Mouse (Mus musculus): ENCODE data around the gene Stat5a. TPM values are rescaled to one million over a fixed set of nuclear protein-coding genes. Genes with fewer than 3 reads are reported as not detected.
A peak's percentile ranks its signal among the peaks of the same experiment; 100 is the strongest.

The Stat5a gene
- polyA plus RNA-seq, 1 experiment from 2014 or later, result 5.7 TPM

- H3K4me2 ChIP-seq (replicated peaks), result 0 out of 2 replicates have a peak overlapping the region, but pooled peaks have one; percentile 11
- WGBS, result 51% methylated on average over 12 of the region's 12 CpGs
- H3K4me1 ChIP-seq, result peaks cover 57% of the 10 kb centered on the region
- no peaks in the 10 kb centered on the region for H3K36me3 ChIP-seq
- no peak overlapping the region; the same call in 1 of the 2 replicates for H3K4me3 ChIP-seq
- no peak overlapping the region for H3K27ac ChIP-seq
- ATAC-seq (ENCODE audit: low FRiP score, low read depth), result no peak
- no peak overlapping the region for H3K9ac ChIP-seq
- H3K9me3 ChIP-seq, result no peaks in the 10 kb centered on the region
- H3K27me3 ChIP-seq, result peaks cover 48% of the 10 kb centered on the region
Measured at GRCm38 (mm10) chr11:100822365-100822764, 36.8 kb upstream of the Stat5a start.

GRCm38 (mm10) chr11:100823543-100824313, 35.4 kb upstream of the Stat5a start:
- H3K27me3 ChIP-seq, result peaks cover 42% of the 10 kb centered on the region
- H3K4me3 ChIP-seq, result no peak overlapping the region
- no peak for ATAC-seq (ENCODE audit: low FRiP score, low read depth)
- peaks cover 50% of the 10 kb centered on the region for H3K4me1 ChIP-seq
- H3K36me3 ChIP-seq, result no peaks in the 10 kb centered on the region
- H3K9me3 ChIP-seq, result no peaks in the 10 kb centered on the region
- H3K9ac ChIP-seq, result no peak overlapping the region
- no peak overlapping the region for H3K27ac ChIP-seq
- no peak overlapping the region for H3K4me2 ChIP-seq (replicated peaks)
- 73% methylated on average over 8 of the region's 8 CpGs for WGBS

GRCm38 (mm10) chr11:100824496-100824895, 34.7 kb upstream of the Stat5a start:
- no peak overlapping the region for H3K27ac ChIP-seq
- WGBS, result 83% methylated on average over 7 of the region's 7 CpGs
- H3K9me3 ChIP-seq, result no peaks in the 10 kb centered on the region
- H3K4me2 ChIP-seq (replicated peaks), result no peak overlapping the region
- no peaks in the 10 kb centered on the region for H3K36me3 ChIP-seq
- ATAC-seq (ENCODE audit: low FRiP score, low read depth), result no peak
- H3K4me3 ChIP-seq, result no peak overlapping the region
- H3K27me3 ChIP-seq, result peaks cover 41% of the 10 kb centered on the region
- no peak overlapping the region for H3K9ac ChIP-seq
- H3K4me1 ChIP-seq, result peaks cover 51% of the 10 kb centered on the region

DNA sequence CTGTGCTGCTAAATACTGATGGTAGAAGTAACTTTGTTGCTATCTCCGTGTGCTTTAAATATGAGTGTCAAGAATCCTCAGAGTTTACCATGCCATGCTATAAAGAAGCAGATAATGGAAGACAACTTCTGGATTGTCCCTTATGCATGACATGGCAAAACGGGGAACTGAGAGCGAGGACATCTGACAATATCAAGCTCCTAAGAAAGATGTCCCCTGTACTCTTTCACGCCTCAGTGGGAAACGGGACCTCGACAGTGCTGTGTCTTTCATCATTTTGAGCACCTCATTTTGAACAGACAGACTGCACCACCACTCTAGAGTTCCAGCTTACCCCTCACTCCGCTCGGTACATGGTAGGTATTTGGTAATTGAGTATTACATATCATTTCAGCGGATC, 33.7 kb upstream of the Stat5a start:
- Histone ChIP-seq H3K36me3 (no peaks in the 10 kb centered on the region), H3K27ac (no peak overlapping the region), H3K4me1 (peaks cover 41% of the 10 kb centered on the region), H3K9ac (no peak overlapping the region), H3K27me3 (peaks cover 41% of the 10 kb centered on the region), H3K4me2 (replicated peaks) (no peak overlapping the region), H3K4me3 (no peak overlapping the region), H3K9me3 (no peaks in the 10 kb centered on the region)
- WGBS, result 79% methylated on average over 9 of the region's 9 CpGs
- no peak for ATAC-seq (ENCODE audit: low FRiP score, low read depth)

DNA sequence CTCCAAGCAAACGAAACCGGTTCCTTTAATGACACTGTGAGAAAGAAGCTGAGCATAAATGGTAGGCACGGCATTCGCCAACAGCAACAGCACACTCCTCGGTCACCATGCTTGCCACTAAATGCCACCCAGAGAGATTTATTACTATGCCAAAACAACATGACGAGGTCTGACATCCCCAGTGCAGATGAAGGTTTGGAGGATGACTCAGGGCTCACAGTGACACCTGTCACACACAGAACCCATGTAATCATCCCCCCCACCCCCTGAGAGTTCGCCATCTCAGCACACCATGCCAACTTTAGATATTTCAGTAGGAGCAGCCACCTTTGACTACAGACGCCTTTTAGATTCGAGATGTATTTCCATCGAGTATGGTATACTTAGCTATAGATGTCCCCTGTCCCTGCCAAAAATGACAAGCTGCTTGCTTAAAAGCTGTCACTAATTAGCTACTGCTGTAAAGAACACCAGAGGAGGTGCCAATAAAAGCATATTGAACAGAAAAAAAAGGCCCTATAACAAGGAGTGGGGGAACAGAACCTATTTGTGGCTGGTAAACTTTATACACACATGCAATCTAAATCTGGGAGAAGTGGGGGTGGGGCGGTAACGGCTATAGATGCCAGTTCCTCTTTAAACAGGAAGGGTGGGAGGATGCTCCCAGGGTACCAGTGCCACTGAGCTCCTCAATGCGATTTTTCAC, 32.8 kb upstream of the Stat5a start:
- Histone ChIP-seq H3K27me3 (peaks cover 37% of the 10 kb centered on the region), H3K27ac (no peak overlapping the region), H3K36me3 (no peaks in the 10 kb centered on the region), H3K9ac (no peak overlapping the region), H3K4me2 (replicated peaks) (no peak overlapping the region), H3K4me1 (peaks cover 40% of the 10 kb centered on the region), H3K4me3 (no peak overlapping the region), H3K9me3 (no peaks in the 10 kb centered on the region)
- WGBS, result 58% methylated on average over 13 of the region's 13 CpGs
- no peak for ATAC-seq (ENCODE audit: low FRiP score, low read depth)

DNA sequence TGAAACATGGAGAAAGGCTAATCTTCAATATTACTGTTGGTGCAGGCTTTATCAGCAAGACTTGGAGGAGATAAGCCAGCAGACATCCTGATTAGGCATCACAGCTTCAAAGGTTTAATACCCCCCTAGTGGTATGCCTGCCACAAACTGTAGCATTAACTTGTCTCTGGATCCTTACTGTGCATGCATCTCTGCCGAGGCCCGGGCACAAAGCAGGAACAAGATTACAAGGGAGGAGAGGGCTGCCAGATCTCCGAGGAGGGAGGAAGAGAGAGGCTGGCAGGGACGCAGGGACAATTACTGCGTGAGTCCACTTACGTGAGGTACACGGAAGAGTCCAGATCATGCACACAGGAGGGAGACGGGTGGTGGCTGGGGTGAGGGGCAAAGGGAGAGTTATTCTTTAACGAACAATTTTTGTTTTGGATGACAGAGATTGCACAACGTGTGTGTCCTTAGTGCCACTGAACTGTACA, 30.4 kb upstream of the Stat5a start:
- Histone ChIP-seq H3K4me3 (no peak overlapping the region), H3K27ac (no peak overlapping the region), H3K36me3 (no peaks in the 10 kb centered on the region), H3K9me3 (no peaks in the 10 kb centered on the region), H3K4me1 (peaks cover 41% of the 10 kb centered on the region), H3K9ac (no peak overlapping the region), H3K4me2 (replicated peaks) (no peak overlapping the region), H3K27me3 (peaks cover 20% of the 10 kb centered on the region)
- no peak for ATAC-seq (ENCODE audit: low FRiP score, low read depth)
- 63% methylated on average over 10 of the region's 10 CpGs for WGBS

- no peak for ATAC-seq (ENCODE audit: low FRiP score, low read depth)
- peaks cover 41% of the 10 kb centered on the region for H3K4me1 ChIP-seq
- H3K9ac ChIP-seq, result no peak overlapping the region
- no peak overlapping the region for H3K4me2 ChIP-seq (replicated peaks)
- WGBS, result 75% methylated on average over 12 of the region's 12 CpGs
- H3K27ac ChIP-seq, result no peak overlapping the region
- H3K9me3 ChIP-seq, result no peaks in the 10 kb centered on the region
- no peak overlapping the region for H3K4me3 ChIP-seq
- H3K36me3 ChIP-seq, result no peaks in the 10 kb centered on the region
- peaks cover 11% of the 10 kb centered on the region; the same call in 1 of the 2 replicates for H3K27me3 ChIP-seq
Measured at GRCm38 (mm10) chr11:100829691-100830090, 29.5 kb upstream of the Stat5a start.

DNA sequence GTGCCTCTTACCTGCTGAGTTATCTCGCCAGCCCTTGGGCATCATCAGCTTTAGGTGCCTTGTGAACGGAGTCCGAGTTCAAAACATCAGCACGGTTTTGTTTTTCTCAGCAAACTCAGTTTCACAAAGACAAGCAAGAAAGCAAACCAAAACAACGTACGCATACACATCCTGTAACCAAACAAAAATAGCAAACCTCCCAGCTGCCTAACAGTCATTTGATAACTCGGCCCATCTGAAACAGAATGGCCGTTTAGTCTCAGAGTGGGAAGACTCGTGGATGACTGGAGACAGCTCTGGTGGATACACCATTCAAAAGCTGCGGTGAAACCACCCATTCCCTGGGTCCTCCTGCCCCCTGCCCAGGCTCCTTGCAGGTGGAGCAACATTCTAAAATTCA, 27.8 kb upstream of the Stat5a start:
- peaks cover 36% of the 10 kb centered on the region for H3K4me1 ChIP-seq
- H3K27ac ChIP-seq, result no peak overlapping the region
- no peak overlapping the region for H3K4me3 ChIP-seq
- no peaks in the 10 kb centered on the region for H3K9me3 ChIP-seq
- 0 out of 2 replicates have a peak, but pooled peaks cover 3% of the 10 kb centered on the region for H3K27me3 ChIP-seq
- no peaks in the 10 kb centered on the region for H3K36me3 ChIP-seq
- whole genome bisulfite sequencing, result 80% methylated on average over 10 of the region's 10 CpGs
- no peak overlapping the region for H3K9ac ChIP-seq
- no peak overlapping the region for H3K4me2 ChIP-seq (replicated peaks)
- ATAC-seq (ENCODE audit: low FRiP score, low read depth), result no peak

GRCm38 (mm10) chr11:100833466-100833865, 25.7 kb upstream of the Stat5a start:
- 67% methylated on average over 7 of the region's 7 CpGs for WGBS
- Histone ChIP-seq H3K36me3 (no peaks in the 10 kb centered on the region; the same call in 1 of the 2 replicates), H3K9me3 (no peaks in the 10 kb centered on the region), H3K27me3 (no peaks in the 10 kb centered on the region), H3K27ac (no peak overlapping the region), H3K4me1 (peaks cover 25% of the 10 kb centered on the region), H3K4me2 (replicated peaks) (no peak overlapping the region), H3K4me3 (no peak overlapping the region), H3K9ac (no peak overlapping the region)
- ATAC-seq (ENCODE audit: low FRiP score, low read depth), result no peak

- H3K27ac ChIP-seq, result no peak overlapping the region
- WGBS, result 79% methylated on average over 9 of the region's 9 CpGs
- no peaks in the 10 kb centered on the region; the same call in 1 of the 2 replicates for H3K36me3 ChIP-seq
- H3K4me2 ChIP-seq (replicated peaks), result no peak overlapping the region
- H3K9ac ChIP-seq, result no peak overlapping the region
- no peaks in the 10 kb centered on the region for H3K27me3 ChIP-seq
- no peaks in the 10 kb centered on the region for H3K9me3 ChIP-seq
- H3K4me1 ChIP-seq, result peaks cover 10% of the 10 kb centered on the region
- ATAC-seq (ENCODE audit: low FRiP score, low read depth), result no peak
- H3K4me3 ChIP-seq, result no peak overlapping the region
Measured at GRCm38 (mm10) chr11:100836923-100837702, 22.0 kb upstream of the Stat5a start.

DNA sequence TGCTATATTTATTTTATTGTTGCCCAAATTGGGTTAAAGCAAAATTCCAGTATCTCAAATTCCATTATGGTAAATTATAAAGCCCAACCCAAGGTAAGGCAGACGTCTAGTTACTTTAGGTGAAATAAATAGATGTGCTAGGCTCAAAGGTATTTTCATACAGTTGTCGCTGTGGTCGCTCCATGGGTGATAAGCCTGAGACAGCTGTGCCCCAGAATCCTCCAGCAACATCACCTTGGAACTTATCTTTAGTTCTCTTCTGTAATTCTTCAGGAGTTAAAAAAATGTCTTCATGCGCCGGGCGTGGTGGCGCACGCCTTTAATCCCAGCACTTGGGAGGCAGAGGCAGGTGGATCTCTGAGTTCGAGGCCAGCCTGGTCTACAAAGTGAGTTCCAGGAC, 20.3 kb upstream of the Stat5a start:
- Histone ChIP-seq H3K27me3 (no peaks in the 10 kb centered on the region), H3K4me2 (replicated peaks) (no peak overlapping the region), H3K9me3 (no peaks in the 10 kb centered on the region), H3K27ac (no peak overlapping the region), H3K4me3 (no peak overlapping the region), H3K9ac (no peak overlapping the region), H3K36me3 (no peaks in the 10 kb centered on the region; the same call in 1 of the 2 replicates), H3K4me1 (peaks cover 5% of the 10 kb centered on the region; the same call in 1 of the 2 replicates)
- 93% methylated on average over 9 of the region's 9 CpGs for WGBS
- ATAC-seq (ENCODE audit: low FRiP score, low read depth), result no peak

GRCm38 (mm10) chr11:100839523-100839922, 19.6 kb upstream of the Stat5a start:
- Histone ChIP-seq H3K36me3 (no peaks in the 10 kb centered on the region; the same call in 1 of the 2 replicates), H3K4me1 (peaks cover 5% of the 10 kb centered on the region; the same call in 1 of the 2 replicates), H3K9ac (no peak overlapping the region), H3K27ac (no peak overlapping the region), H3K27me3 (no peaks in the 10 kb centered on the region), H3K4me2 (replicated peaks) (no peak overlapping the region), H3K9me3 (no peaks in the 10 kb centered on the region), H3K4me3 (no peak overlapping the region)
- no peak for ATAC-seq (ENCODE audit: low FRiP score, low read depth)
- 75% methylated on average over 8 of the region's 8 CpGs for WGBS
